Mouse (Mus musculus): ENCODE measurements around the gene Sox5. TPM values are rescaled to one million over a fixed set of nuclear protein-coding genes. Genes with fewer than 3 reads are reported as not detected.

Sox5 gene
- total and polyA plus RNA-seq, 3 experiments: 0.08 to 0.47 (median 0.46) TPM

DNA sequence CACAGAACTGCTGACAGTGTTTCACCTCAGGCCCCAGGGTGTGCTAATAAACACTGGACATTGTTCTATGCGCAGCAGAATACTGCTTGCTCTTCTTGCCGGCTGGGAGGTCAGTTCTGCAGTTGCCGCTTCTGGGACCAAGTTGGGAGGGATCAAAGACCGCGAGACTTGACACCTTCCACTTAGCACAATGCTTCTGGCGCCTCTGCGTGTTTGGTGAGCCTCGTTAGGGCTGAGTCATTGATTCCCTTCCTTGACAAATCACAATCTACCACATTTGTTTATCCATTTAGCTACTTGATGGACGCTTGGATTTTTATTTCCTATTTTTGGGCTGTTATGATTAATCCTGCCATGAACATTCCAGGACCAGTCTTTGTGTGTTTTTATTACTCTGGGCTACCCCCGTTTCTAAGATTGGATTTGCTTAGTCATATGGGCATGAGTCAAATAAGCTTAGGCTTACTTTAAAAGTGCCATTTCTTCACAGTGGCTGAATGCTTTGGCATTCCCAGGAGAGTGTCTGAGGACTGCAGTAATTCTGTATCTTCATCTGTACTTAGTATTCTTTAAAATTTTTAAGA, 865.5 kb downstream of the Sox5 start:
- dilution Hi-C loops (cut with MboI; ENCODE audit: extremely low pct_ligation_motif_present, extremely low pct_unique_long_range_greater_than_20kb, low sequenced_read_pairs) (no loop called here), in situ Hi-C loops (cut with MboI; ENCODE audit: low pct_ligation_motif_present, low pct_unique_long_range_greater_than_20kb, low sequenced_read_pairs) (no loop called here)
- TF ChIP-seq CTCF (conservative IDR thresholded peaks at IDR 0.05 in 1 of 2, IDR thresholded peaks at IDR 0.05 in 1 of 2; ENCODE audit: low read depth in 2 of 2, low read length in 2 of 2): no peak
- no peak for TF ChIP-seq MXI1 (IDR thresholded peaks at IDR 0.05; ENCODE audit: low read depth, low read length)
- no peak for TF ChIP-seq USF1 (IDR thresholded peaks at IDR 0.05; ENCODE audit: low read depth, low read length)
- no peak for TF ChIP-seq KAT2A (IDR thresholded peaks at IDR 0.05; ENCODE audit: insufficient replicate concordance, low read length)
- TF ChIP-seq JUN (IDR thresholded peaks at IDR 0.05; ENCODE audit: insufficient read depth, low read depth, low read length): no peak
- TF ChIP-seq CHD2 (IDR thresholded peaks at IDR 0.05; ENCODE audit: low read length): no peak
- no peak for TF ChIP-seq ZKSCAN1 (IDR thresholded peaks at IDR 0.05; ENCODE audit: borderline replicate concordance, low read depth, low read length)
- no peak for TF ChIP-seq EP300 (IDR thresholded peaks at IDR 0.05; ENCODE audit: low read length)
- TF ChIP-seq TBP (conservative IDR thresholded peaks at IDR 0.05; ENCODE audit: low read depth, low read length): no peak
- TF ChIP-seq POLR2AphosphoS2 (IDR thresholded peaks at IDR 0.05; ENCODE audit: low read depth, low read length): no peak
- no peak for TF ChIP-seq MAFK (IDR thresholded peaks at IDR 0.05; ENCODE audit: insufficient replicate concordance, low read length)
- TF ChIP-seq JUND (conservative IDR thresholded peaks at IDR 0.05; ENCODE audit: low read depth, low read length): no peak
- TF ChIP-seq GABPA (IDR thresholded peaks at IDR 0.05; ENCODE audit: insufficient replicate concordance, low read depth, low read length): no peak
- TF ChIP-seq SMC3 (IDR thresholded peaks at IDR 0.05; ENCODE audit: low read depth, low read length): no peak
- TF ChIP-seq ZNF384 (IDR thresholded peaks at IDR 0.05; ENCODE audit: low read depth, low read length): no peak
- H3K4me3 ChIP-seq (replicated peaks in 1 of 3; ENCODE audit: low read depth in 2 of 3, low read length in 2 of 3, poor library complexity in 1 of 3): no peak overlapping the region
- H3K79me2 ChIP-seq (replicated peaks; ENCODE audit: control insufficient read depth, extremely low read depth, insufficient read depth, poor library complexity, severe bottlenecking): no peaks in the 10 kb centered on the region
- H3K9ac ChIP-seq (ENCODE audit: insufficient read depth, low read depth): no peak overlapping the region
- H3K27ac ChIP-seq (ENCODE audit: insufficient read depth, low read depth): no peak overlapping the region
- DNase-seq (ENCODE audit: extremely low read depth): no peak
- H3K36me3 ChIP-seq (replicated peaks in 1 of 2; ENCODE audit: control insufficient read depth in 1 of 2, insufficient read depth in 1 of 2, low read length in 1 of 2): no peaks in the 10 kb centered on the region
- H3K4me1 ChIP-seq (ENCODE audit: control insufficient read depth in 1 of 2, insufficient read depth in 2 of 2): no peaks in the 10 kb centered on the region
- no peak overlapping the region for H3K4me2 ChIP-seq (ENCODE audit: insufficient read depth, low read depth, poor library complexity, severe bottlenecking)
- H3K9me3 ChIP-seq (replicated peaks; ENCODE audit: low read length): no peaks in the 10 kb centered on the region
- no peaks in the 10 kb centered on the region for H3K27me3 ChIP-seq (replicated peaks)

DNA sequence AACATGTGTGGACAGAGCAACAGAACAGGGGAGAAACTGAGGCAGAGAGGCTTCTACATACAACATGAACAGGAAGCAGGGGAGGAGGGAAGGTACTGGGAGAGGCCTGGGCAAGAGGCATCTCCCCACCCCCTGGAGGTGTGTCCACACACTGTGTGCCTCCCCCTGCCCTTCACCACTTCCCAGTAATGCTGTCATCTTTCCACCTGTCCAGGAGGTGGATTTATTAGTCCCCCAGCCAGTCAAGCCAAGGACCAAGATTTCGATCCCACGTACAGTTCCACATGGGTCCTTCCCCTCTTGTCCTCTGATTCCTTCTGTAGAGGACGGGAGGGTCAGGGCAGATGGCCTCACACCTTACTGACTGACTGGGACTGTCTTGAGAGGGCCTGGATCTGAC, 866.1 kb downstream of the Sox5 start:
- no peaks in the 10 kb centered on the region for H3K9me3 ChIP-seq (replicated peaks; ENCODE audit: low read length)
- H3K4me2 ChIP-seq (ENCODE audit: insufficient read depth, low read depth, poor library complexity, severe bottlenecking): no peak overlapping the region
- dilution Hi-C loops (cut with MboI; ENCODE audit: extremely low pct_ligation_motif_present, extremely low pct_unique_long_range_greater_than_20kb, low sequenced_read_pairs) (no loop called here), in situ Hi-C loops (cut with MboI; ENCODE audit: low pct_ligation_motif_present, low pct_unique_long_range_greater_than_20kb, low sequenced_read_pairs) (no loop called here)
- no peak for DNase-seq (ENCODE audit: extremely low read depth)
- H3K4me1 ChIP-seq (ENCODE audit: control insufficient read depth in 1 of 2, insufficient read depth in 2 of 2): no peaks in the 10 kb centered on the region
- H3K27ac ChIP-seq (ENCODE audit: insufficient read depth, low read depth): no peak overlapping the region
- TF ChIP-seq ZKSCAN1 (IDR thresholded peaks at IDR 0.05; ENCODE audit: borderline replicate concordance, low read depth, low read length) (no peak), EP300 (IDR thresholded peaks at IDR 0.05; ENCODE audit: low read length) (no peak), MAFK (IDR thresholded peaks at IDR 0.05; ENCODE audit: insufficient replicate concordance, low read length) (no peak), POLR2A (IDR thresholded peaks at IDR 0.05; ENCODE audit: low read depth, low read length) (no peak)
- no peaks in the 10 kb centered on the region for H3K79me2 ChIP-seq (replicated peaks; ENCODE audit: control insufficient read depth, extremely low read depth, insufficient read depth, poor library complexity, severe bottlenecking)
- H3K9ac ChIP-seq (ENCODE audit: insufficient read depth, low read depth): no peak overlapping the region
- no peak overlapping the region for H3K4me3 ChIP-seq (replicated peaks in 1 of 3; ENCODE audit: low read depth in 2 of 3, low read length in 2 of 3, poor library complexity in 1 of 3)
- no peaks in the 10 kb centered on the region for H3K36me3 ChIP-seq (replicated peaks in 1 of 2; ENCODE audit: control insufficient read depth in 1 of 2, insufficient read depth in 1 of 2, low read length in 1 of 2)
- H3K27me3 ChIP-seq (replicated peaks): no peaks in the 10 kb centered on the region

Data from CH12.LX (cell line).